Mouse (Mus musculus) heart, embryonic 13.5 days (tissue): ENCODE results near the gene Ranbp3. TPM values are rescaled to one million over a fixed set of nuclear protein-coding genes. Genes with fewer than 3 reads are reported as not detected.

Experiments
- ATAC-seq: fragments of 200-750 bp; cut with Nextera tagmentation; 2 replicates; pipeline ENCODE4 v1.8.0; 2017; ENCODE audit warnings: moderate TSS enrichment; ENCODE audit not compliant: insufficient number of reproducible peaks, low FRiP score, low TSS enrichment; ENCODE audit errors: extremely low read depth
- H3K27ac ChIP-seq: fragments of 300-500 bp; sonication (generic); replicated peaks from 2 replicates; pipeline ENCODE4 v1.5.1; 2015; ENCODE audit warnings: moderate library complexity, mild to moderate bottlenecking, inconsistent platforms
- H3K27me3 ChIP-seq: fragments of 300-500 bp; sonication (generic); replicated peaks from 2 replicates; pipeline ENCODE4 v1.6.1; 2015; ENCODE audit warnings: mild to moderate bottlenecking, inconsistent platforms
- H3K36me3 ChIP-seq: fragments of 300-500 bp; sonication (generic); 2 replicates; pipeline ENCODE4 v1.6.1; 2015; ENCODE audit warnings: mild to moderate bottlenecking, inconsistent platforms
- H3K4me1 ChIP-seq: fragments of 300-500 bp; sonication (generic); 2 replicates; pipeline ENCODE4 v1.6.1; 2015; ENCODE audit warnings: inconsistent platforms
- H3K4me2 ChIP-seq: fragments of 300-500 bp; sonication (generic); 2 replicates; pipeline ENCODE4 v1.6.1; 2015; ENCODE audit warnings: inconsistent platforms, mild to moderate bottlenecking, moderate library complexity
- H3K4me3 ChIP-seq: fragments of 300-500 bp; sonication (generic); 2 replicates; pipeline ENCODE4 v1.5.1; 2015; ENCODE audit warnings: moderate library complexity, mild to moderate bottlenecking, inconsistent platforms
- H3K9ac ChIP-seq: fragments of 300-500 bp; sonication (generic); 2 replicates; pipeline ENCODE4 v1.6.1; 2015; ENCODE audit warnings: inconsistent platforms, mild to moderate bottlenecking, moderate library complexity
- H3K9me3 ChIP-seq: fragments of 300-500 bp; sonication (generic); 2 replicates; pipeline ENCODE4 v1.6.1; 2016; ENCODE audit warnings: inconsistent platforms
- WGBS: fragments of 180-500 bp; shearing (Covaris S2); methylation state at CpG from one replicate; pipeline ENCODE4 v1.1.7; 2015; ENCODE audit warnings: mixed read lengths; 5-methylcytosine and 5-hydroxymethylcytosine counted together
- polyA plus RNA-seq: library from polyadenylated mRNA; unstranded; fragments of >200 nt; fragmentation: Nextera tagmentation; extraction: Ambion mirVana; gene quantifications from 2 replicates; pipeline ENCODE4 v1.2.1, GENCODE M21; 2015

The Ranbp3 gene
- polyA plus RNA-seq, 1 experiment from 2014 or later = 58.8 TPM

DNA sequence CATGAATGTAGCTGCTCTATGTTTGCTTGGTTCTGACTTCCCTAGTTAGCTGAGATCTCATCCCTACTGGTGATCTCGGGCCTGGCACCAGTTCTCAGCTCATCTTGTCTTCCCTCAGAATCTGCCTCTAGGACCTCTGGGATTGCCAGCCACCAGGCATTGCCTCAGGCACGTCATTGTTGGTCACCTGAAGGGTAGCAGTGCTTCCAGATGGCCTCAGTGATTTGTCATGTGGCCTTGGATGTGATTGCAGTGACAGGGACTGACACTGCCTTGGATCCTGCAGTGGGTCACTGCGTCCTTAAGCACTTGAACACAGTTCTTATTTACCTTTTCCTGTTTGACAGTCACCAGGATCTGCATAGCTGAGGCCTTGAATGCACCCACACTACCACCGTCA lies 8.7 kb downstream of the Ranbp3 start:
- no peaks in the 10 kb centered on the region for H3K27me3 ChIP-seq
- 61% methylated on average over 4 of the region's 4 CpGs for WGBS
- ATAC-seq = no peak
- no peak overlapping the region for H3K27ac ChIP-seq
- no peak overlapping the region for H3K4me2 ChIP-seq
- no peaks in the 10 kb centered on the region for H3K9me3 ChIP-seq
- peaks cover 56% of the 10 kb centered on the region for H3K4me1 ChIP-seq
- no peak overlapping the region for H3K9ac ChIP-seq
- H3K4me3 ChIP-seq = no peak overlapping the region
- H3K36me3 ChIP-seq = peaks cover 72% of the 10 kb centered on the region

DNA sequence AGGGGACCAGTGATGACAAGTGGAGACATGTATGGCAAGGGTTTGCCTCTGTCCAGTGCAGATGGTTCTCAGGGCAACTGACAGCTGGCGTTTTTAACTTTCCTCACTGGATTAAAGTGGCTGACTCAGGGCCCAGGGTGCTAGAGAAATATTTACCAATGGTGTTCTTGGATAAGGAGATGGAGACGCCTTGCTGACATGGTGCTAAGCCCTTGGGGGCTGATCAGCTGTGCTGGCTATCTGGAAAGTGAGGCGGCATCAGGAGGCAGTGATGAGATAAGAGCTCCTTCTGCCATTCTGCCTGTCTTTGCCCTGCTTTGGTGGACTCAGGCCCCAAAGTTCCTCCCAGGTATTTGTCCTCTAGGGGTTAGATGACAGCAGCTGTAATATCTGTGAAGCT lies 9.8 kb downstream of the Ranbp3 start:
- WGBS = 24% methylated on average over 3 of the region's 3 CpGs
- H3K9me3 ChIP-seq = no peaks in the 10 kb centered on the region
- 0 out of 2 replicates have a peak overlapping the region, but pooled peaks have one; percentile 3 for H3K27ac ChIP-seq
- no peak overlapping the region for H3K4me2 ChIP-seq
- H3K4me3 ChIP-seq = no peak overlapping the region
- ATAC-seq = no peak
- H3K36me3 ChIP-seq = peaks cover 72% of the 10 kb centered on the region
- peak overlapping the region; percentile 16; the same call in 1 of the 2 replicates for H3K9ac ChIP-seq
- H3K4me1 ChIP-seq = peaks cover 56% of the 10 kb centered on the region
- H3K27me3 ChIP-seq = no peaks in the 10 kb centered on the region

DNA sequence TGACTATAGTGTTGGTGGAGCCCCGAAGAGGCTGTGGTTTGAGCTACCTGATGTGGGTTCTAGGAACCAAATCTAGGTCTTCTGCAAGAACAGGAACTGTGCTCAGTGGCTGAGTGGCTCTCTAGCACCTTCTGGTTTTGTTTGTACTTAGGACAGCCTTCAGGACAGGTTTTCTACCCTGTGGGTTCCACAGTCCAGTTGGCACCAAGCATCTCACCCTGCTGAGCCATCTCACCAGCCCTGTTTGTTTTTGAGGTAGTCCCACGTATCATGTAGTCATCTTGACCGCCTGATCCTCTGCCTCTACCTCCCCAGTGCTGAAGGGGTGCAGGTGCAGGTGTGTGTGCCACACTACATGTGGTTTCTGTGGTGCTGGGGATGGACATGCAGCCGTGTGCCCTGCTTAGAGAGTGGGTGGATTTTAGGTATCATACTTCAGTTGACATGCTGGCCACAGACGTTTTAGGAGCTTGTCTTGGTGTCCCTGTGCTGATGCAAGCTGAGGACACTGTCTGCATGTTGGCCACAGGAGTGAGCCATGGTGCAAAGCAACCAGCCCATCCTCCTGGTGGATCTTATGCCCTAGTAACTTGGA lies 10.5 kb downstream of the Ranbp3 start:
- Histone ChIP-seq H3K4me2 (no peak overlapping the region), H3K27me3 (no peaks in the 10 kb centered on the region), H3K27ac (no peak overlapping the region), H3K36me3 (peaks cover 75% of the 10 kb centered on the region), H3K9me3 (no peaks in the 10 kb centered on the region), H3K4me1 (peaks cover 61% of the 10 kb centered on the region), H3K9ac (no peak overlapping the region; the same call in 1 of the 2 replicates), H3K4me3 (no peak overlapping the region)
- 87% methylated on average over 5 of the region's 5 CpGs for WGBS
- ATAC-seq = no peak

DNA sequence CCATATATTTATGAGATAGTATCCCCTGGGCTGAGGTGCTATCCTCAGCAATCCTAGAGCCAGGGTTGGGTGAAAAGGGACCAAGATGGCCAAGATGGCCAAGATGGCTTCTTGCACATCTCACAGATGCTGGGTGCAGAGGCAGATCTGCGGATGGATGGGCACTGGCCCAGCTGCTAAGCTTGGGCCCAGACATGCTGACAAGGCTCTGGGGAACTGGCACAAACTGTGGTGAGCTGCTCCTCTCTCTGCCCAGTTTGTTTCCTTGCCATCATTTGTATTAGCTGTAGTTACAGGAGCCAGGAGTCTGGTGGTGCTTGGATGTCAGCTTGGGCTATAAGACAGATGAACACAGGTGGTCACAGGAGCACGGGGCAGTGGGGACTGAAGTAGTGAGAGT lies 11.6 kb downstream of the Ranbp3 start:
- Histone ChIP-seq H3K9me3 (no peaks in the 10 kb centered on the region), H3K9ac (peak overlapping the region; percentile 25; the same call in 1 of the 2 replicates), H3K36me3 (peaks cover 81% of the 10 kb centered on the region), H3K4me1 (peaks cover 61% of the 10 kb centered on the region), H3K4me2 (no peak overlapping the region), H3K4me3 (no peak overlapping the region), H3K27me3 (no peaks in the 10 kb centered on the region), H3K27ac (no peak overlapping the region)
- no peak for ATAC-seq
- WGBS = 83% methylated on average over 2 of the region's 2 CpGs

DNA sequence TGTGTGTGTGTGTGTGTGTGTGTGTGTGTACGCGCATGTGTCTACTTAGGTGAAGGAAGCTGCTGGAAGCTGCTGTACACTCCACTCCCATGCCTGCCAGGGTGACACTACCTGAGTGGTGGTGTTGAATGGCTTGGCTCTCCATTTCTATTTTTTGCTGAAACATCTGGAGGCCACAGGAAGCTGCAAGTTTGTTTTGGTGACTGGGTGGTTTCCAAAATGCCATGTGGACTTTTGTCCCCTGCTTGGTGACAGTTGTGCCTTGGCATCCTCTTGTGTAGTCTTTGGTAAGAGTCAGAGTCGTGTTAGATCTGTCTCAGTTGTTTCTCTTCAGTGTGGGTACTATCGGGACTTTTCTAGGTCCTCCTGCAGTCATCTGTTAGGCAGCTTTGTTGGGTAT lies 13.7 kb downstream of the Ranbp3 start:
- H3K27ac ChIP-seq = no peak overlapping the region
- 90% methylated on average over 4 of the region's 4 CpGs for WGBS
- H3K4me1 ChIP-seq = peaks cover 61% of the 10 kb centered on the region
- no peak for ATAC-seq
- peaks cover 86% of the 10 kb centered on the region for H3K36me3 ChIP-seq
- no peak overlapping the region for H3K4me3 ChIP-seq
- no peaks in the 10 kb centered on the region for H3K27me3 ChIP-seq
- H3K9ac ChIP-seq = no peak overlapping the region
- no peak overlapping the region for H3K4me2 ChIP-seq
- no peaks in the 10 kb centered on the region for H3K9me3 ChIP-seq

DNA sequence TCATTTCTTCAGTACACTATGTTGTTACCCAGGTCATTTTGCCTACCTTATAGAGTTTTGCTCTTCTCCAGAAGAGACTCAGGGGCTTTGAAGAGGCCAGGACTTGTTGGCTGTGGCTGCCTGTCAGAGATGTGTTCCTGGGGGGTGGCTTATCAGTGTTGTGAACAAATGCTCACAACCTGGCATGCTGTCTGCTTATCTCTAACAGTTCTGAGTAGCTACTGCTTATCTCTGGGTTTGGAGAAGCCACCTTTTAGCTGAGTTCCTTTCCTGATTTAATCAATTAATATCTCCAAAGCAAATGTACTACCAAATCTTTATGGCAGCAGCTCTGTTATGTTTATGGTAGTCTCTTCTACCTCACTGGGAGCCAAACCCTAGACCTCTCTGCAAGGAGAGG lies 15.0 kb downstream of the Ranbp3 start:
- H3K4me3 ChIP-seq = no peak overlapping the region
- H3K9ac ChIP-seq = no peak overlapping the region
- no peaks in the 10 kb centered on the region for H3K27me3 ChIP-seq
- peaks cover 87% of the 10 kb centered on the region for H3K36me3 ChIP-seq
- H3K27ac ChIP-seq = no peak overlapping the region
- H3K4me2 ChIP-seq = no peak overlapping the region
- peaks cover 61% of the 10 kb centered on the region for H3K4me1 ChIP-seq
- no peaks in the 10 kb centered on the region for H3K9me3 ChIP-seq
- no peak for ATAC-seq

DNA sequence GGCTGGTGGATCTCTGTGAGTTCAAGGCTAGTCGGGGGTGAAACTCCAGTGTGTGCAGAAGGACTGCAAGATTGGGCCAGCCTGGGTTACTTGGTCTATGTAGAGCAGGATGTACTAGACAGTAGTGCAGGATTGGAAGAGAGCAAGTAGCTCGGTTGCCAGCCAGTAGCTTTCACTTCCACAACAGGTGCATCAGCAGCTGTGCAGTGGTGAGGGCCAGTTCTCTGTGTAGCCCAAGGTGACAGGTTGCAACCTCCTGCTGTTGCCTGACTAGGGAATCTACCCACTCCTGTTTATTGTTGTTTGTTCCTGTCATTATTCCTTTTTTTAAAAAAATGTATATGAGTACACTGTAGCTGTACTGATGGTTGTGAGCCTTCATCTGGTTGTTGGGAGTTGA lies 15.6 kb downstream of the Ranbp3 start:
- no peak overlapping the region for H3K27ac ChIP-seq
- peaks cover 89% of the 10 kb centered on the region for H3K36me3 ChIP-seq
- WGBS = 83% methylated on average over 2 of the region's 2 CpGs
- H3K4me3 ChIP-seq = no peak overlapping the region
- H3K27me3 ChIP-seq = no peaks in the 10 kb centered on the region
- no peaks in the 10 kb centered on the region for H3K9me3 ChIP-seq
- no peak for ATAC-seq
- no peak overlapping the region for H3K9ac ChIP-seq
- no peak overlapping the region for H3K4me2 ChIP-seq
- H3K4me1 ChIP-seq = peaks cover 64% of the 10 kb centered on the region

DNA sequence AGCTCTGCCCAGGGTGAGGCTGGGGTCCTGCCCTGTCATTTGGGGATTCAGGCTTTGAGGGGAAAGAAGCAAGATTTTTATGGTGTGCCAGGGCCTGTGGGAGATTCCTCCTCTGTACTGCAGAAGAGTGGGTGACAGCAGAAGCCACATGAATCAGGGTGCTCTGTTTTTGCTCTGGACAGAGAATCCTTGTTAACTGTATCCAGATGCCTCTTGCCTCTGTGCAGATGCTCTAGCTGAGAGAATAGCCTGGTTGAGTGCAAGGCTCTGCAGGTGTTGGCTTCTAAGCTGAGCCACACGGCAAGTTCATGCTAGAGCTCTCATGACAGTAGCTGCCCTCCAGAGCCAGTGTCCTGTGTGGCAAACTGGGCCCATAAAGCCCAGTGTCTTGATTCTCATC lies 20.3 kb downstream of the Ranbp3 start:
- H3K9me3 ChIP-seq = no peaks in the 10 kb centered on the region
- H3K36me3 ChIP-seq = peaks cover 94% of the 10 kb centered on the region
- ATAC-seq = no peak
- H3K27ac ChIP-seq = peak overlapping the region; percentile 56
- H3K27me3 ChIP-seq = no peaks in the 10 kb centered on the region
- WGBS = 61% methylated on average over 1 of the region's 1 CpGs
- H3K4me3 ChIP-seq = no peak overlapping the region
- peaks cover 44% of the 10 kb centered on the region for H3K4me1 ChIP-seq
- H3K9ac ChIP-seq = 0 out of 2 replicates have a peak overlapping the region, but pooled peaks have one; percentile 44
- peak overlapping the region; percentile 8 for H3K4me2 ChIP-seq

DNA sequence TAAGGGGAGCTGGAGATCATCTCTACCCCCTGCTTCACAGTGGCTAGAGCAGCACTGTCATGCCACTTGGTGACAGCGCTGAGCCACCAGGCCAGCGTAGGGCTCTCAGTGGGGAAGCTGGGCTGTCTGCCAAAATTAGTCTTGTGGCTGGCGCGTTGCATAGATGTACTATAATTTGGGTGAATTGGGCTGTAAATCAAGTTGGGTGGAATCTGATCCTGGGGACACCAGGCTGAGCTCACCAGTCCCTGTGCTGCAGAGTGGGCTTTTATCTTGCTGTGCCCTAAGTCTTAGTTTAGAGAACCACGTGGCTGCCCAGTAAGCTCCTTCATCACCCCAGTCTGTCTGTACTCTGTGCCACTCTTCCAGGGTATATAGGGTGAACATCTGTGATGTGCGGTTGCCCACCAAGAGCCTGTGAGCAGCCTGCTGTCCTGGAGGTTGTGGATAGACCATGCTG lies 20.8 kb downstream of the Ranbp3 start:
- 36% methylated on average over 6 of the region's 6 CpGs for WGBS
- H3K27ac ChIP-seq = peak overlapping the region; percentile 56; the same call in 1 of the 2 replicates
- H3K9me3 ChIP-seq = no peaks in the 10 kb centered on the region
- H3K4me3 ChIP-seq = no peak overlapping the region
- H3K27me3 ChIP-seq = no peaks in the 10 kb centered on the region
- 0 out of 2 replicates have a peak, but pooled peaks have one; percentile 10 for ATAC-seq
- peak overlapping the region; percentile 8 for H3K4me2 ChIP-seq
- H3K4me1 ChIP-seq = peaks cover 43% of the 10 kb centered on the region
- H3K36me3 ChIP-seq = peaks cover 94% of the 10 kb centered on the region
- no peak overlapping the region for H3K9ac ChIP-seq

DNA sequence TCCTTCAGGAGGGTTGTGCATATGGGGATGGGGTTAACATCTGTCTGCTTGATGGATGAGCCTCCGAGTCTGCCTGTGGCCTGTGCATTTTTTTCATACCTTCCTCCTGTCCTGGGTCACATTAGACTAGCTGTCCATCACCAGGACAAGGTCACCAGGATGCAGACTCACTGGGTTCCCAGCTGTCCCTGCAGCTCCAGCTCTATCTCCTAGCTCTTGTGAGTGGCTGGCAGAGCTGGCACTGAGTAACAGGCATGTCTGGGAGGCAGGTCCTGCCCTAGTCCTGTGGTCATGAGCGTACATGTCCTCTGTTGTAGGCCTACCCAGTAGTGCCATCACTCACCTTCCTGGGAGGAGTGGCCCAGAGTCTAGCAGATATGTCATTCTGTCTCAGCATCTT lies 27.4 kb downstream of the Ranbp3 start:
- no peaks in the 10 kb centered on the region for H3K27me3 ChIP-seq
- no peaks in the 10 kb centered on the region for H3K9me3 ChIP-seq
- no peak for ATAC-seq
- H3K36me3 ChIP-seq = peaks cover 98% of the 10 kb centered on the region
- H3K27ac ChIP-seq = no peak overlapping the region
- 73% methylated on average over 2 of the region's 2 CpGs for WGBS
- H3K4me2 ChIP-seq = no peak overlapping the region
- H3K9ac ChIP-seq = no peak overlapping the region
- H3K4me3 ChIP-seq = no peak overlapping the region
- H3K4me1 ChIP-seq = peaks cover 1% of the 10 kb centered on the region; the same call in 1 of the 2 replicates

DNA sequence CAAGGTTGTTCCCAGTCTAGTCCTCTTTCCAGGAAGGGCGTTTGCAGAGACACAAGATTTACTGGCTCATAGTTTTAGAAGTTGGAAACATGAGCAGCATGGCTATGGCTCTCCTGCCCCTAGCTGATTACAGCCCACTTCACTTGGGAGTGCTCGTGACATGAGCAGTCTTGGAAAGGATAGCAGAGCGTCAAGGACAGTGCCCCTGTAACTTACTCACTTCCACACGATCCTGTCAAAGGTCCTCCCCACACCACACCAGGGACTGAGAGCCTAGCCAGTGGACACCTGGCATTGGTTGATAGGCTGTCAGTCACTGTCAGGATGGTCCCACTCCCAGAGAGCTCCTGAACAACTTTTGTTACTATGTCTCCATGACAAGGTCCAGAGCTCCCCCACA lies 29.9 kb downstream of the Ranbp3 start:
- H3K4me1 ChIP-seq = no peaks in the 10 kb centered on the region
- H3K9me3 ChIP-seq = no peaks in the 10 kb centered on the region
- no peak overlapping the region for H3K4me2 ChIP-seq
- no peak overlapping the region for H3K4me3 ChIP-seq
- no peak overlapping the region for H3K9ac ChIP-seq
- H3K36me3 ChIP-seq = peaks cover 98% of the 10 kb centered on the region
- 64% methylated on average over 4 of the region's 4 CpGs for WGBS
- H3K27me3 ChIP-seq = no peaks in the 10 kb centered on the region
- H3K27ac ChIP-seq = peak overlapping the region; percentile 45
- ATAC-seq = no peak

DNA sequence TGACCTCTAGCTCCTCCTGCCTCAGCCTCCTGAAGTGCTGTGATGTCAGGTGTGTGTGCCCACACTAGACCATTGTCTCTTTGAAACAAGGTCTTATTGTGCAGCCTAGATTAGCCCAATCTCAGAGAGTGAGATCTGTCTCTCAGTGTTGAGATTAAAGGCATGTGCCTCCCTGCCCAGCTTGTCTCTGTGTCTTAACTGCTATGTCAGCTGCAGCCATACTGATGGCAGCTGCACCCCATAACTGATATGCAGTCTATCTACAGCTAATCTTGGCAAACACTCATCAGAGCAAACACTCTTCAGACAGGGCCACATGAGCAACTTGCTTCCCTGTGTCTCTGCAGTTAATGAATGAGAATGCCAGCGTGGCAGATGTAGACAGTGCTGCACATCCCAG lies 33.4 kb downstream of the Ranbp3 start:
- Histone ChIP-seq H3K36me3 (peaks cover 98% of the 10 kb centered on the region), H3K9me3 (no peaks in the 10 kb centered on the region), H3K4me1 (no peaks in the 10 kb centered on the region), H3K27ac (no peak overlapping the region), H3K4me2 (no peak overlapping the region), H3K4me3 (no peak overlapping the region), H3K27me3 (no peaks in the 10 kb centered on the region), H3K9ac (no peak overlapping the region)
- ATAC-seq = no peak
- 96% methylated on average over 1 of the region's 1 CpGs for WGBS
